Mouse (Mus musculus) MEL (cell line): ENCODE measurements around the gene Gen1.

Experiments
- CTCF ChIP-seq, 3 experiments: IDR thresholded peaks in 2 of 3; conservative IDR thresholded peaks in 1 of 3; 2 replicates each; pipeline ENCODE4 v1.5.1; 2011 to 2012; ENCODE audit warnings: low read length in 3 of 3, low read depth in 2 of 3, mild to moderate bottlenecking in 2 of 3, improper control_type of control experiment in 1 of 3, inconsistent platforms in 1 of 3, mixed read lengths in 1 of 3, moderate library complexity in 1 of 3; ENCODE audit not compliant: control insufficient read depth in 1 of 3, insufficient read depth in 1 of 3, poor library complexity in 1 of 3, severe bottlenecking in 1 of 3
- HCFC1 ChIP-seq: IDR thresholded peaks from 2 replicates; pipeline ENCODE4 v1.6.1; 2012; ENCODE audit warnings: low read depth, mild to moderate bottlenecking, inconsistent platforms, low read length, improper control_type of control experiment, moderate library complexity
- MAFK ChIP-seq: IDR thresholded peaks from 2 replicates; pipeline ENCODE4 v1.6.1; 2011; ENCODE audit warnings: low read depth, mild to moderate bottlenecking, low read length, improper control_type of control experiment, borderline replicate concordance
- MAX ChIP-seq: IDR thresholded peaks from 2 replicates; pipeline ENCODE4 v1.6.1; 2011; ENCODE audit warnings: low read length, improper control_type of control experiment
- MXI1 ChIP-seq: IDR thresholded peaks from 2 replicates; pipeline ENCODE4 v1.6.1; 2011; ENCODE audit warnings: mild to moderate bottlenecking, low read depth, low read length, improper control_type of control experiment
- MYC ChIP-seq: IDR thresholded peaks from 2 replicates; pipeline ENCODE4 v1.6.1; 2011; ENCODE audit warnings: low read depth, mild to moderate bottlenecking, low read length, improper control_type of control experiment, moderate library complexity
- RAD21 ChIP-seq: IDR thresholded peaks from 2 replicates; pipeline ENCODE4 v1.6.1; 2011; ENCODE audit warnings: mild to moderate bottlenecking, low read depth, low read length, improper control_type of control experiment
- TBP ChIP-seq: IDR thresholded peaks from 2 replicates; pipeline ENCODE4 v1.8.0; 2011; ENCODE audit warnings: low read depth, low read length, improper control_type of control experiment
- ZMIZ1 ChIP-seq: IDR thresholded peaks from 2 replicates; pipeline ENCODE4 v1.6.1; 2012; ENCODE audit warnings: low read depth, mild to moderate bottlenecking, inconsistent platforms, low read length, improper control_type of control experiment, moderate library complexity
- ZNF384 ChIP-seq: IDR thresholded peaks from 2 replicates; pipeline ENCODE4 v1.6.1; 2012; ENCODE audit warnings: low read depth, mild to moderate bottlenecking, inconsistent platforms, low read length, improper control_type of control experiment

- TF ChIP-seq ZNF384 (no peak), MYC (no peak), HCFC1 (no peak), MAX (no peak), MXI1 (no peak), CTCF (IDR thresholded peaks at IDR 0.05 in 2 of 3, conservative IDR thresholded peaks at IDR 0.05 in 1 of 3; ENCODE audit: control insufficient read depth in 1 of 3, insufficient read depth in 1 of 3, low read depth in 2 of 3, low read length in 3 of 3, poor library complexity in 1 of 3, severe bottlenecking in 1 of 3) (no peak), MAFK (no peak), TBP (no peak), RAD21 (no peak), ZMIZ1 (no peak)
Measured at GRCm38 (mm10) chr12:11221524-11222330, 43.9 kb downstream of the Gen1 start.
